Mouse (Mus musculus) hindbrain, embryonic 11.5 days (tissue): Measurements from ENCODE around the gene Zyx. TPM values are rescaled to one million over a fixed set of nuclear protein-coding genes. Genes with fewer than 3 reads are reported as not detected.
A peak's percentile ranks its signal among the peaks of the same experiment; 100 is the strongest.

ENCODE experiments used
- ATAC-seq: fragments of 200-750 bp; cut with Nextera tagmentation; 2 replicates; pipeline ENCODE4 v1.8.0; 2017; ENCODE audit warnings: mild to moderate bottlenecking, moderate TSS enrichment, moderate library complexity; ENCODE audit not compliant: low FRiP score
- DNase-seq: peaks from one replicate; pipeline ENCODE4 v3.0.0-alpha.2; 2015; ENCODE audit warnings: low spot score
- H3K27ac ChIP-seq: fragments of 300-500 bp; sonication (generic); 2 replicates; pipeline ENCODE4 v1.5.1; 2014; ENCODE audit warnings: mild to moderate bottlenecking, low read depth, low read length
- H3K27me3 ChIP-seq: fragments of 300-500 bp; sonication (generic); 2 replicates; pipeline ENCODE4 v1.6.1; 2014; ENCODE audit warnings: mild to moderate bottlenecking, low read length, moderate library complexity, mixed read lengths; ENCODE audit not compliant: control insufficient read depth, insufficient read depth
- H3K36me3 ChIP-seq: fragments of 300-500 bp; sonication (generic); 2 replicates; pipeline ENCODE4 v1.6.1; 2014; ENCODE audit warnings: mild to moderate bottlenecking, low read length, moderate library complexity, mixed read lengths; ENCODE audit not compliant: control insufficient read depth, insufficient read depth
- H3K4me1 ChIP-seq: fragments of 300-500 bp; sonication (generic); replicated peaks from 2 replicates; pipeline ENCODE4 v1.6.1; 2014; ENCODE audit warnings: low read length, mixed read lengths; ENCODE audit not compliant: control insufficient read depth, insufficient read depth
- H3K4me2 ChIP-seq: fragments of 300-500 bp; sonication (generic); replicated peaks from 2 replicates; pipeline ENCODE4 v1.6.1; 2014; ENCODE audit warnings: mild to moderate bottlenecking, low read depth, low read length
- H3K4me3 ChIP-seq: fragments of 300-500 bp; sonication (generic); 2 replicates; pipeline ENCODE4 v1.5.1; 2014; ENCODE audit warnings: low read depth, low read length
- H3K9ac ChIP-seq: fragments of 300-500 bp; sonication (generic); 2 replicates; pipeline ENCODE4 v1.6.1; 2014; ENCODE audit warnings: low read depth, low read length
- H3K9me3 ChIP-seq: fragments of 300-500 bp; sonication (generic); 2 replicates; pipeline ENCODE4 v1.6.1; 2016; ENCODE audit warnings: low read length; ENCODE audit not compliant: control insufficient read depth
- WGBS: fragments of 180-500 bp; shearing (Covaris S2); extraction: QIAGEN DNeasy Blood & Tissue Kit; methylation state at CpG from one replicate; pipeline ENCODE4 v1.1.7; 2014; 5-methylcytosine and 5-hydroxymethylcytosine counted together
- polyA plus RNA-seq: library from polyadenylated mRNA; unstranded; fragments of >200 nt; fragmentation: Nextera tagmentation; extraction: Ambion mirVana; gene quantifications from 2 replicates; pipeline ENCODE4 v1.2.1, GENCODE M21; 2014

The Zyx gene
- polyA plus RNA-seq, 1 experiment from 2014 or later: 60.1 TPM

DNA sequence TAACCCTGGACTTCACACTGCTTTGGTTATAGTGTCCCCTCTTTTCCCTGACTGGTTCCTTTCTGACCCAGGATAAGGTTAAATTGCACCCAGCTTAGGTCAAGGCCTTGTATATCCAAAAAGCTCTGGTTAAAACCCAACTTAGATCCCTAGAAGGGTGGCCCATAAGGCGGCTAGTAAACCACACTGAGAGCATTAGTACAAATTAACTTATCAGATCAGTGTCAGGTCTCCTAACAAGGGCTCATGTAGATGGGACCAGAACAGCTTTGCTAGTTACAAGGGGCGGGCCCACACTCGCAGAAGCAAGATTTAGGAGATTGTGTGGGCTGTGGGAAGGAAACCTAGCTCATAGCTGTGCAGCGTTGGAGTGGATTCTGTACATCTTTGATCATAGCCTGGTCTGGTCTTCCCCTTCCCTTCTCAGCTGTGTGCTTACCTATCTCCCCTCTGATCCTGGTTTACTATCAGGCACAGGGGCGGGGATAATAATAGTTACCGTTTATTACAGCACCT is 27.1 kb downstream of the Zyx start:
- ATAC-seq (no peak), DNase-seq (no peak)
- H3K4me2 ChIP-seq: no peak overlapping the region
- peaks cover 4% of the 10 kb centered on the region; the same call in 1 of the 2 replicates for H3K4me1 ChIP-seq
- H3K4me3 ChIP-seq: no peak overlapping the region
- 89% methylated on average over 6 of the region's 6 CpGs for WGBS
- no peaks in the 10 kb centered on the region; the same call in none of the 2 replicates for H3K27me3 ChIP-seq
- H3K9me3 ChIP-seq: no peaks in the 10 kb centered on the region
- no peaks in the 10 kb centered on the region for H3K36me3 ChIP-seq
- no peak overlapping the region for H3K9ac ChIP-seq
- H3K27ac ChIP-seq: no peak overlapping the region

DNA sequence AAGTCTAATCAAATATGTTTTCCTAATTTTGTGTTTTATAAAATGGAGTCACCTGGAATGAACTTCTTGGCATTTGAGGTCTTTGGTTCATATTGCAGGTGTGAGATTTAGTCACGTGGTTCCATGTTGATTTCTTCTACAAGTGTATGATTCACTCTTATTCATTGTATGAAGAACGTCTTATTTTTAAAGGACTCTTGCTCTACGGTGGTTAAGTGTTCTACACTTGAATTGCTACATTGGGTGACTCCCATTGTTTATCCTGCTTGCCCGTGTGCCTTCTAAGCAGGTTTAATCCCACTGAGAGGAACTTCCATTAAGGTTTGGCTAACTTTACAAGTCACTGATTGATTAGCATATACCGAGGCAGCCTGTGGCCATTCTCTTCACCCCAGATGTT is 27.9 kb downstream of the Zyx start:
- Histone ChIP-seq H3K27me3 (no peaks in the 10 kb centered on the region; the same call in 1 of the 2 replicates), H3K36me3 (no peaks in the 10 kb centered on the region), H3K9ac (no peak overlapping the region), H3K9me3 (no peaks in the 10 kb centered on the region), H3K4me3 (no peak overlapping the region), H3K27ac (no peak overlapping the region), H3K4me2 (no peak overlapping the region), H3K4me1 (peaks cover 4% of the 10 kb centered on the region; the same call in 1 of the 2 replicates)
- WGBS: 82% methylated on average over 5 of the region's 5 CpGs
- DNase-seq: no peak
- no peak for ATAC-seq

DNA sequence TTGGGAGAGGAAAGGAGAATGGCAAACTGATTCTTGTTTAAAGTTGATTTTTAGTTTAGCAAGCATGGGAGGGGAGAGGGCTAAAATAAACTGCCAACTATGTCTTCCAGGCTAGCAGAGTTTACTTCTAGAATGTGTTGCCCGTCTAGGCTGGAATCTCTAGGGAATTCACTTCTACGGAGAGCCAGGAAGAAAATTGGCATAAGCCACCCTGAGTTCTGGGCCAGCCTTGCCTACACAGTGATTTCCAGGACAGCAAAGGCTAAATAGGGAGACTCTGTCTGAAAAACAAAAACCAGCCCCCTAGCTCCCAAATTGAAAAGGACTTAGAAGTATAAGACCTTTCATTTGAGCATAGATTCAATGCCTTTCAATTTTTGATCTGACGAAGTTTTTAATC is 30.1 kb downstream of the Zyx start:
- ATAC-seq (no peak), DNase-seq (no peak)
- no peaks in the 10 kb centered on the region for H3K4me1 ChIP-seq
- no peak overlapping the region for H3K4me2 ChIP-seq
- H3K27me3 ChIP-seq: no peaks in the 10 kb centered on the region
- no peak overlapping the region for H3K9ac ChIP-seq
- H3K27ac ChIP-seq: no peak overlapping the region
- H3K4me3 ChIP-seq: no peak overlapping the region
- no peaks in the 10 kb centered on the region for H3K36me3 ChIP-seq
- no peaks in the 10 kb centered on the region for H3K9me3 ChIP-seq
- WGBS: 55% methylated on average over 3 of the region's 3 CpGs

DNA sequence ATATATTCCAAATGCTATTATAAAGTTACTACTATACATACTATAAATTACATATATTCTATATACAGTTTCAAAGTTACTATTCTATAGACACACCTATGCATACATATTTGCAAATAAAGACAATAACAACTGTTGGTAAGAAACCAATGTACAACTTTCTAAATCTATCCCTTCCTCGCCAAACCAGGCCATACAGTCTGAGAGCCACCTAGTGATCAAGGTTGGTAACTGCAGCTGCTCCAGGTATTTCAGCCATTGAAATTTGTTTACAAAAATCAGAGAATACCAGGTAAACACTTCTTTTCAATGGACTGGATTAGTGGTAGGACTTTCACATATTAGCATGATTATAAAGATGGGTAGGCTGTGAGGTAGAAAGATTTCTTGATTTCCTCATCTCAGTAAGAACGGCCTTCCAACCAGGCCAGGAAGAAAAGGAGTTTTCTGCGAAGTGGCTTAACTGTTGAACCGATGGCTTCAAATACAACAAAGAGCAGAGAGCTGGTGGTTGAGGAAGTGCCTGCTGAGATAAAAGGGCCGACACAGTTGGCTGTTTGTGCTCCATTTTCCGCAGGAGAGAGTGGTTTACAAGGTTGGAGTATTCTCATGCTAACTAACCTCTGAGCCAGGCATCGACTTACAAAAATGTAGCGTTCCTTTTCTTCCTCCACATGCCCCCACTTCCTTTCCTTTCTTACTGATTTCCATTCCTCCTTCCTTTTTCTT is 31.1 kb downstream of the Zyx start:
- Histone ChIP-seq H3K9ac (no peak overlapping the region), H3K36me3 (no peaks in the 10 kb centered on the region), H3K4me3 (no peak overlapping the region), H3K27me3 (no peaks in the 10 kb centered on the region), H3K9me3 (no peaks in the 10 kb centered on the region), H3K4me2 (no peak overlapping the region), H3K27ac (no peak overlapping the region), H3K4me1 (no peaks in the 10 kb centered on the region)
- DNase-seq (peak; percentile 68), ATAC-seq (peak; percentile 54; the same call in 1 of the 2 replicates)
- 6% methylated on average over 8 of the region's 8 CpGs for WGBS

DNA sequence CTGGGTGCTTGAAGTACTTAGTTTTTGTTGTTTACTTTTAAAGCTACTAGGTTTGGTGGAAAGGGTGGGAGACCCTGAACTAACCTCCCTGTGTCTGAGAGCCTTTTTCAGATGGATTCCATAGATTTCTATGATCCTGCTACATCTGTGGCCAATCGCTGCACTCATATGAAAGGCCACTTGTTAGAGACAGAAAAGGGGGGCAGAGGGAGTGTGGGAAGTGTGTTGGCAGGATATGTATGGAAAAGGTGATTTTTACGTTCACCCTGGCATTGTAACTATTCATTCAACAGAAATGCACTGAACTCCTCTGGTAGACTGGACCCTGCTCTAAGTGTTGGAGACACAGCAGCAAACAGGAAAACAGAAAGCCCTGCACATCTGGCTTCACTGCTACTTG is 31.8 kb downstream of the Zyx start:
- ATAC-seq (no peak), DNase-seq (no peak)
- H3K27ac ChIP-seq: no peak overlapping the region
- H3K36me3 ChIP-seq: no peaks in the 10 kb centered on the region
- H3K27me3 ChIP-seq: no peaks in the 10 kb centered on the region
- H3K4me1 ChIP-seq: no peaks in the 10 kb centered on the region
- no peak overlapping the region for H3K9ac ChIP-seq
- H3K4me3 ChIP-seq: no peak overlapping the region
- no peak overlapping the region for H3K4me2 ChIP-seq
- no peaks in the 10 kb centered on the region for H3K9me3 ChIP-seq
- WGBS: 19% methylated on average over 2 of the region's 2 CpGs

DNA sequence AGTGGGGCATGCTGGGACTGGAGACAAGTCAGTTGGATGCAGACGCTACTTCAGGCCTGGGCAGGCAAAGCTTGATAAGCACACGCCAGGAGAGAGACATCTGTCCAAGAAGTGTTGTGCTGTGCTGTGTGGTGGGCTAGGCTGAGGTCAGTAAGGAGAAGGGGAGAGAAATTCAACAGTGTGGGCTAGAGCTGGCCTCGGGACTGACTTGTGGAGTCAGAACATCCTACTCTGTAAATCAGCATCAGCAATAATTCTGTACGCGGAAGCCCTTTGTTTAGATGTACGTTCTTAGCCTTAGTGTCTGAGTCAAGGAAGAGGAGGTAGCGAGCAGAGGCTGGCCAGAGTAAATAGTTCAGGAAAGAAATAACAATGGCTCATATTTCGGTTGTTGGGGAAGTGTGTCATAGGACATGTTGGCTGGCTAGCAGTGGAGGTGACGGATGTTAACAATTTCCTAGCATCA is 32.5 kb downstream of the Zyx start:
- Histone ChIP-seq H3K9ac (no peak overlapping the region), H3K4me2 (no peak overlapping the region), H3K4me1 (no peaks in the 10 kb centered on the region), H3K27ac (no peak overlapping the region), H3K4me3 (no peak overlapping the region), H3K27me3 (no peaks in the 10 kb centered on the region), H3K9me3 (no peaks in the 10 kb centered on the region), H3K36me3 (no peaks in the 10 kb centered on the region)
- WGBS: 62% methylated on average over 9 of the region's 9 CpGs
- DNase-seq: no peak
- ATAC-seq: no peak

DNA sequence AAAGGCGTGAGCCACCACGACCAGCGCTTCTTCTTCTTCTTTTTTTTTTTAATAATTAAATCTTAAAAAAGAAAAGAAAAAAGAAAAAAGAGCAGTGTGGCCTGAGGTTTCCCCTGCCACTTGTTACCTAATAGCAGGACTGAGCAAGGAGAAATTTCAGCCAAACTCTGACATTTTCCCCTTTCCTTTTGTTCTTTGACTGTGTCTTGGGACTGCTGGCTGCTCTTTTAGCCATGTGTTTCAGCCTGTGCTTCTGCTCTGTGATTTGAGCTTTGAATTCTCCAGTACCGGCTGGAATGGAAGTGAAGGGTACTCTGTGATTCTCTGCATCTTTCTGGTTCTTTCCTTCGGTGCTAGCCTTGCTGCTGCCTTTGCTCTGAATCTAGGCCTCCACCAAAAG is 33.9 kb downstream of the Zyx start:
- WGBS: 92% methylated on average over 5 of the region's 5 CpGs
- Histone ChIP-seq H3K4me2 (no peak overlapping the region), H3K27me3 (no peaks in the 10 kb centered on the region), H3K4me1 (no peaks in the 10 kb centered on the region), H3K9me3 (no peaks in the 10 kb centered on the region), H3K4me3 (no peak overlapping the region), H3K36me3 (no peaks in the 10 kb centered on the region), H3K9ac (no peak overlapping the region), H3K27ac (no peak overlapping the region)
- no peak for DNase-seq
- ATAC-seq: no peak

DNA sequence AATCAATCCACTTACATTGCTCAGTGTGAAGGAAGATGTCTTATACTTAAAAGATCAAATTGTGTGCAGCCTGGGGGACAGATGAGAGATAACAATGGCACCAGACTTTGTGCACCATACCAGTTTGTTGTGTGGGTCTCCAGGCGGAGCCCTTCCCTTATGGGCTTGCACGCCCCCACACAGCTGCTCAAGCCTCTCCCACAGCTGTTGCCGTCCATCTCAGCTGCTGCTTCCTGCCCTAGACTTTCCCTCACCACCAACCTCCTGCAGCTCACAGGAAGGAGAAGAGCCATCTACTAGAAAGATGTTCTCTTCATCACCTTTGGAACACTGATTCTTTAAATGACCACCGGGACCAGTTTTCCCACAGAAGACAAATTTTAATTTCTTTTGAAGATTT is 36.2 kb downstream of the Zyx start:
- H3K9ac ChIP-seq: no peak overlapping the region
- H3K27ac ChIP-seq: no peak overlapping the region
- no peak overlapping the region for H3K4me3 ChIP-seq
- no peak for ATAC-seq
- H3K4me1 ChIP-seq: no peaks in the 10 kb centered on the region
- H3K9me3 ChIP-seq: no peaks in the 10 kb centered on the region
- no peak for DNase-seq
- no peak overlapping the region for H3K4me2 ChIP-seq
- WGBS: 65% methylated on average over 4 of the region's 4 CpGs
- H3K27me3 ChIP-seq: no peaks in the 10 kb centered on the region
- H3K36me3 ChIP-seq: no peaks in the 10 kb centered on the region

DNA sequence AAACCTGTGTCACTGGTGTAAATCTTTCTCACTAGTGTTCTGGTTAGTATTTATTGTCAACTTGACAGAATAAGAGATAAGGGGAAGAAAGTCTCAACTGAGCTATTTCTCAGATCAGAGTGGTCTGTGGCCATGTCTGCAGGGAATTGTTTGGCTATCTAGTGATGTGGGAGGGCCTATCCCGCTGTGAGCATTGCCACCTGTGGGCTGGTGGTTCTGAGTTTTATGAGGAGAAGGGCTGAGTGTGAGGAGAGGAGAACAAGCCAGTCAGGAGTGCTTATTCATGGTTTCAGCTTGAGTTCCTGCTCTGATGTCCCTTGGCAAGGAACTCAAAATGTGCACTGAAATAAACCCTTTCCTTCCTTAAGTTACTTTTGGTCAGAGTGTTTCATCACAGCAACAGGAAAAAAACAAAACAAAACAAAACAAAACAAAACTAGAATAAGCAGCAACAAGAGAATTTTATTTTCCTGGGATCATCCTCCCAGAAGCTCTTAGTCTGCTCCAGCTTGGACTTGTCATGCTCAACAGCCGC is 42.4 kb downstream of the Zyx start:
- no peaks in the 10 kb centered on the region for H3K27me3 ChIP-seq
- H3K4me1 ChIP-seq: no peaks in the 10 kb centered on the region
- DNase-seq (no peak), ATAC-seq (no peak)
- no peaks in the 10 kb centered on the region for H3K9me3 ChIP-seq
- H3K27ac ChIP-seq: no peak overlapping the region
- no peak overlapping the region for H3K4me2 ChIP-seq
- 64% methylated on average over 2 of the region's 2 CpGs for WGBS
- H3K9ac ChIP-seq: no peak overlapping the region
- H3K4me3 ChIP-seq: no peak overlapping the region
- no peaks in the 10 kb centered on the region for H3K36me3 ChIP-seq
